Comparison of ENCODE assay signal across 1 mouse cellular context in genomic region chr8:111924976-111925375, GRCm38 (mm10).
A peak's percentile ranks its signal among the peaks of the same experiment; 100 is the strongest.
TF ChIP-seq lines count a peak whose summit lies in the region.

No protein-coding gene starts in this region.

TF ChIP-seq in MEL, 35 proteins besides CTCF, POLR2A, EP300 and RAD21:
- peak; percentile 33; the same call in 1 of the 2 replicates for TF ChIP-seq TAL1 (IDR thresholded peaks at IDR 0.05; ENCODE audit: low read length)
- TF ChIP-seq MXI1 (IDR thresholded peaks at IDR 0.05; ENCODE audit: low read depth, low read length), result no peak
- no peak for TF ChIP-seq UBTF (IDR thresholded peaks at IDR 0.05; ENCODE audit: borderline replicate concordance, insufficient read depth, low read depth, low read length)
- peak; percentile 52 for TF ChIP-seq ZNF384 (IDR thresholded peaks at IDR 0.05; ENCODE audit: low read depth, low read length)
- peak; percentile 46; the same call in 1 of the 2 replicates for TF ChIP-seq RCOR1 (IDR thresholded peaks at IDR 0.05; ENCODE audit: low read depth, low read length)
- no peak for TF ChIP-seq SMC3 (IDR thresholded peaks at IDR 0.05; ENCODE audit: low read depth, low read length)
- TF ChIP-seq MYC (IDR thresholded peaks at IDR 0.05; ENCODE audit: low read depth, low read length), result no peak
- no peak for TF ChIP-seq ELF1 (IDR thresholded peaks at IDR 0.05; ENCODE audit: low read depth, low read length)
- no peak for TF ChIP-seq ZKSCAN1 (IDR thresholded peaks at IDR 0.05; ENCODE audit: low read depth, low read length)
- no peak for TF ChIP-seq ZC3H11A (IDR thresholded peaks at IDR 0.05; ENCODE audit: low read depth, low read length)
- no peak for TF ChIP-seq MAZ (IDR thresholded peaks at IDR 0.05; ENCODE audit: low read depth, low read length)
- no peak for TF ChIP-seq USF2 (IDR thresholded peaks at IDR 0.05; ENCODE audit: borderline replicate concordance in 1 of 2, insufficient read depth in 1 of 2, low read depth in 1 of 2, low read length in 2 of 2)
- peak; percentile 51 for TF ChIP-seq ETS1 (IDR thresholded peaks at IDR 0.05; ENCODE audit: low read depth, low read length)
- TF ChIP-seq E2F4 (IDR thresholded peaks at IDR 0.05; ENCODE audit: borderline replicate concordance, low read depth, low read length), result no peak
- no peak for TF ChIP-seq HCFC1 (IDR thresholded peaks at IDR 0.05; ENCODE audit: low read depth, low read length)
- no peak for TF ChIP-seq TBP (IDR thresholded peaks at IDR 0.05; ENCODE audit: low read depth, low read length)
- no peak for TF ChIP-seq NRF1 (IDR thresholded peaks at IDR 0.05; ENCODE audit: insufficient read depth, low read depth, low read length, poor library complexity, severe bottlenecking)
- TF ChIP-seq MEF2A (IDR thresholded peaks at IDR 0.05; ENCODE audit: extremely low read depth, insufficient replicate concordance, low read depth, low read length, poor library complexity, severe bottlenecking), result no peak
- TF ChIP-seq POLR2AphosphoS5 (IDR thresholded peaks at IDR 0.05; ENCODE audit: borderline replicate concordance, low read depth, low read length), result no peak
- no peak for TF ChIP-seq GABPA (IDR thresholded peaks at IDR 0.05; ENCODE audit: low read depth, low read length)
- no peak for TF ChIP-seq CHD1 (IDR thresholded peaks at IDR 0.05; ENCODE audit: low read depth, low read length)
- no peak for TF ChIP-seq JUND (IDR thresholded peaks at IDR 0.05; ENCODE audit: low read depth, low read length)
- no peak for TF ChIP-seq TCF12 (IDR thresholded peaks at IDR 0.05; ENCODE audit: low read depth, low read length)
- TF ChIP-seq MAX (IDR thresholded peaks at IDR 0.05; ENCODE audit: low read length), result no peak
- TF ChIP-seq SIN3A (IDR thresholded peaks at IDR 0.05; ENCODE audit: low read length), result no peak; the same call in 1 of the 2 replicates
- TF ChIP-seq KAT2A (conservative IDR thresholded peaks at IDR 0.05; ENCODE audit: low read depth, low read length), result no peak
- no peak for TF ChIP-seq MYB (IDR thresholded peaks at IDR 0.05; ENCODE audit: low read depth, low read length)
- no peak for TF ChIP-seq USF1 (IDR thresholded peaks at IDR 0.05; ENCODE audit: low read depth, low read length)
- TF ChIP-seq CHD2 (IDR thresholded peaks at IDR 0.05; ENCODE audit: low read length), result no peak
- TF ChIP-seq BHLHE40 (IDR thresholded peaks at IDR 0.05; ENCODE audit: borderline replicate concordance, low read depth, low read length), result no peak
- TF ChIP-seq NELFE (IDR thresholded peaks at IDR 0.05; ENCODE audit: low read depth, low read length), result no peak
- no peak for TF ChIP-seq POLR2AphosphoS2 (IDR thresholded peaks at IDR 0.05; ENCODE audit: low read length)
- peak; percentile 57 for TF ChIP-seq GATA1 (IDR thresholded peaks at IDR 0.05; ENCODE audit: low read depth, low read length)
- TF ChIP-seq MAFK (IDR thresholded peaks at IDR 0.05; ENCODE audit: borderline replicate concordance, low read depth, low read length), result peak; percentile 95
- no peak for TF ChIP-seq ZMIZ1 (IDR thresholded peaks at IDR 0.05; ENCODE audit: low read depth, low read length)
